Mouse (Mus musculus): ENCODE results near the gene Hist2h2be. TPM values are rescaled to one million over a fixed set of nuclear protein-coding genes. Genes with fewer than 3 reads are reported as not detected.

Hist2h2be gene
- polyA plus RNA-seq, 1 experiment from 2014 or later, result 8.7 TPM

- no peaks in the 10 kb centered on the region for H3K27me3 ChIP-seq (ENCODE audit: insufficient read depth, low read length)
- no peak for ATAC-seq (replicated peaks; ENCODE audit: low FRiP score, low read depth)
- no peaks in the 10 kb centered on the region for H3K4me1 ChIP-seq (replicated peaks; ENCODE audit: insufficient read depth, low read length)
- H3K4me2 ChIP-seq (ENCODE audit: low read length), result no peak overlapping the region
- no peak for DNase-seq (ENCODE audit: low spot score)
- H3K9ac ChIP-seq (ENCODE audit: low read depth, low read length), result no peak overlapping the region
- TF ChIP-seq CTCF (IDR thresholded peaks at IDR 0.05; ENCODE audit: low read depth), result no peak
- peak overlapping the region; percentile 22; the same call in 1 of the 2 replicates for H3K27ac ChIP-seq
- H3K9me3 ChIP-seq (replicated peaks; ENCODE audit: low read length), result no peaks in the 10 kb centered on the region
- no peaks in the 10 kb centered on the region for H3K36me3 ChIP-seq (ENCODE audit: insufficient read depth, low read length)
- 66% methylated on average over 5 of the region's 5 CpGs for WGBS
- H3K4me3 ChIP-seq (replicated peaks; ENCODE audit: low read depth, low read length), result no peak overlapping the region
These were observed 35.1 kb downstream of the Hist2h2be start for GRCm38 (mm10) chr3:96255926-96256593.

GRCm38 (mm10) chr3:96257190-96257589 lies 36.3 kb downstream of the Hist2h2be start:
- Histone ChIP-seq H3K4me2 (ENCODE audit: low read length) (no peak overlapping the region), H3K27ac (no peak overlapping the region), H3K9me3 (replicated peaks; ENCODE audit: low read length) (no peaks in the 10 kb centered on the region), H3K4me3 (replicated peaks; ENCODE audit: low read depth, low read length) (no peak overlapping the region), H3K9ac (ENCODE audit: low read depth, low read length) (no peak overlapping the region), H3K36me3 (ENCODE audit: insufficient read depth, low read length) (no peaks in the 10 kb centered on the region), H3K27me3 (ENCODE audit: insufficient read depth, low read length) (no peaks in the 10 kb centered on the region), H3K4me1 (replicated peaks; ENCODE audit: insufficient read depth, low read length) (peaks cover 3% of the 10 kb centered on the region; the same call in 1 of the 2 replicates)
- no peak for TF ChIP-seq CTCF (IDR thresholded peaks at IDR 0.05; ENCODE audit: low read depth)
- ATAC-seq (replicated peaks; ENCODE audit: low FRiP score, low read depth) (no peak), DNase-seq (ENCODE audit: low spot score) (no peak)
- WGBS, result 83% methylated on average over 3 of the region's 3 CpGs

- Histone ChIP-seq H3K4me3 (replicated peaks; ENCODE audit: low read depth, low read length) (no peak overlapping the region), H3K9me3 (replicated peaks; ENCODE audit: low read length) (no peaks in the 10 kb centered on the region), H3K27me3 (ENCODE audit: insufficient read depth, low read length) (no peaks in the 10 kb centered on the region), H3K9ac (ENCODE audit: low read depth, low read length) (no peak overlapping the region), H3K4me2 (ENCODE audit: low read length) (no peak overlapping the region), H3K4me1 (replicated peaks; ENCODE audit: insufficient read depth, low read length) (peaks cover 9% of the 10 kb centered on the region; the same call in 1 of the 2 replicates), H3K27ac (no peak overlapping the region), H3K36me3 (ENCODE audit: insufficient read depth, low read length) (no peaks in the 10 kb centered on the region)
- TF ChIP-seq CTCF (IDR thresholded peaks at IDR 0.05; ENCODE audit: low read depth), result no peak
- no peak for ATAC-seq (replicated peaks; ENCODE audit: low FRiP score, low read depth)
- DNase-seq (ENCODE audit: low spot score), result no peak
- 92% methylated on average over 5 of the region's 5 CpGs for WGBS
These were observed 39.3 kb downstream of the Hist2h2be start for GRCm38 (mm10) chr3:96260220-96260619.

GRCm38 (mm10) chr3:96261623-96262022 lies 40.7 kb downstream of the Hist2h2be start:
- no peak for ATAC-seq (replicated peaks; ENCODE audit: low FRiP score, low read depth)
- H3K27me3 ChIP-seq (ENCODE audit: insufficient read depth, low read length), result no peaks in the 10 kb centered on the region
- H3K36me3 ChIP-seq (ENCODE audit: insufficient read depth, low read length), result no peaks in the 10 kb centered on the region
- peaks cover 9% of the 10 kb centered on the region; the same call in 1 of the 2 replicates for H3K4me1 ChIP-seq (replicated peaks; ENCODE audit: insufficient read depth, low read length)
- no peak for DNase-seq (ENCODE audit: low spot score)
- WGBS, result 58% methylated on average over 3 of the region's 3 CpGs
- peak overlapping the region; percentile 96 for H3K27ac ChIP-seq
- H3K4me3 ChIP-seq (replicated peaks; ENCODE audit: low read depth, low read length), result peak overlapping the region; percentile 60; the same call in 1 of the 2 replicates
- H3K9ac ChIP-seq (ENCODE audit: low read depth, low read length), result no peak overlapping the region
- peak; percentile 30; the same call in 1 of the 2 replicates for TF ChIP-seq CTCF (IDR thresholded peaks at IDR 0.05; ENCODE audit: low read depth)
- peak overlapping the region; percentile 82 for H3K4me2 ChIP-seq (ENCODE audit: low read length)
- H3K9me3 ChIP-seq (replicated peaks; ENCODE audit: low read length), result no peaks in the 10 kb centered on the region

DNA sequence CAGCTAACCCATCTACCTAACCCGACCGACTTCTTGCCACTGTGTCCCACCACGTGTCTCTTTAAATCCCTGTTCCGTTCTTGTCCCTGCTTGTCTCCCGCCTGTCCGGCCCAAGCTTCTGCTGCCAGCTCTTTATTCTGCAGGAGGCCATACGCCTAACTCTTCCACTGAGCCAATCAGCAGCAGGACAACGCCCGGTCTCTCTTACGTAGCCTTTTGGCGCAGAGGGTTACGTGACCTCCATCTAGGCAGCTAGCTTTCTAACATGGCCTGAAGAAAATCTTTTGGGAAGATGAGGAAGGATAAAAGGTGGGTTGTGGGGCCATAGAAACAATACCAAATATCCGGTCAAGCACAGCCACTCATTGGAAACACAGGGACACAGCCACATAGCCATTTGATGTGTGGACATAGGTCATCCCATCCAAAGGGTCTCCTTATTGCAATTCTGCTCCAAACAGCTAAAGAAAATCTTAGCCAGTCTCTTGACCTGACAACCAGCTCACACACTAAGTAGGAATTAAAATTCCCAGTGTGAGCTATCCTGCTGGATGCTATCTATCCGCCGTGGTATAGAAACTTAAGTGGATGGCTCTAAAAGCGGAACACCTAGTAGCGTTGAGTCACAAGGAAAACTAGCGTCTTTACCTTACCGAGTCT lies 41.4 kb downstream of the Hist2h2be start:
- Histone ChIP-seq H3K9ac (ENCODE audit: low read depth, low read length) (peak overlapping the region; percentile 78), H3K4me2 (ENCODE audit: low read length) (peak overlapping the region; percentile 82), H3K27me3 (ENCODE audit: insufficient read depth, low read length) (no peaks in the 10 kb centered on the region), H3K9me3 (replicated peaks; ENCODE audit: low read length) (no peaks in the 10 kb centered on the region), H3K4me1 (replicated peaks; ENCODE audit: insufficient read depth, low read length) (peaks cover 11% of the 10 kb centered on the region; the same call in 1 of the 2 replicates), H3K4me3 (replicated peaks; ENCODE audit: low read depth, low read length) (peak overlapping the region; percentile 60), H3K27ac (peak overlapping the region; percentile 96), H3K36me3 (ENCODE audit: insufficient read depth, low read length) (no peaks in the 10 kb centered on the region)
- DNase-seq (ENCODE audit: low spot score) (peak; percentile 91), ATAC-seq (replicated peaks; ENCODE audit: low FRiP score, low read depth) (peak; percentile 70)
- no peak for TF ChIP-seq CTCF (IDR thresholded peaks at IDR 0.05; ENCODE audit: low read depth)
- under 1% methylated on average over 19 of the region's 19 CpGs for WGBS

GRCm38 (mm10) chr3:96262979-96263550 lies 42.1 kb downstream of the Hist2h2be start, which contains the start of gene Hist2h4:
Gene Hist2h4, minus strand, starts transcription at chr3:96263311.
- Histone ChIP-seq H3K9me3 (replicated peaks; ENCODE audit: low read length) (no peaks in the 10 kb centered on the region), H3K4me3 (replicated peaks; ENCODE audit: low read depth, low read length) (peak within 1 kb of the TSS; percentile 60), H3K27ac (peak within 1 kb of the TSS; percentile 96), H3K9ac (ENCODE audit: low read depth, low read length) (peak within 1 kb of the TSS; percentile 78), H3K27me3 (ENCODE audit: insufficient read depth, low read length) (no peaks in the 10 kb centered on the region), H3K4me1 (replicated peaks; ENCODE audit: insufficient read depth, low read length) (peaks cover 13% of the 10 kb centered on the region), H3K4me2 (ENCODE audit: low read length) (peak within 1 kb of the TSS; percentile 82), H3K36me3 (ENCODE audit: insufficient read depth, low read length) (no peaks in the 10 kb centered on the region)
- TF ChIP-seq CTCF (IDR thresholded peaks at IDR 0.05; ENCODE audit: low read depth), result peak; percentile 80
- ATAC-seq (replicated peaks; ENCODE audit: low FRiP score, low read depth) (peak; percentile 89), DNase-seq (ENCODE audit: low spot score) (peak; percentile 99)
- under 1% methylated on average over 40 of the region's 40 CpGs for WGBS

All from kidney, postnatal 0 days (tissue).